Mouse (Mus musculus) liver, postnatal 0 days (tissue): Measurements from ENCODE around the gene Fam213b.

Source experiments
- CTCF ChIP-seq: sonication (generic); IDR thresholded peaks from 2 replicates; pipeline ENCODE4 v1.5.1; 2016; ENCODE audit warnings: antibody characterized with exemption, low read depth
- EP300 ChIP-seq: IDR thresholded peaks from 2 replicates; pipeline ENCODE4 v1.6.1; 2016; ENCODE audit warnings: antibody characterized with exemption, low read depth, mild to moderate bottlenecking

GRCm38 (mm10) chr4:154871757-154872251 is 27.1 kb downstream of the Fam213b start:
- TF ChIP-seq EP300 = no peak
- 0 out of 2 replicates have a peak, but pooled peaks have one; percentile 1 for TF ChIP-seq CTCF
